18 mouse cellular contexts compared by ENCODE assay signal in genomic region chr3:70248655-70249054, GRCm38 (mm10).
DNase-seq lines count a peak whose midpoint lies in the region; ATAC-seq lines count a peak whose summit lies in the region.
"Had no signal": no experiment of that assay in that cellular context is flagged by ENCODE, and none has a peak within 500 bp of the region (broad histone marks: within the 10 kb centered on the region; RNA-seq: fewer than 3 reads in every experiment).

No protein-coding gene starts in this region.

- no peaks in the 10 kb centered on the region for H3K36me3 ChIP-seq in forebrain, embryonic 14.5 days (ENCODE audit: control insufficient read depth, insufficient read depth, low read length)
- H3K36me3 ChIP-seq in forebrain, embryonic 12.5 days (replicated peaks): no peaks in the 10 kb centered on the region
- no peaks in the 10 kb centered on the region for H3K36me3 ChIP-seq in neural tube, embryonic 11.5 days (ENCODE audit: control insufficient read depth, insufficient read depth, low read length)
- H3K36me3 ChIP-seq: embryonic facial prominence, embryonic 12.5 days had no signal

- no peaks in the 10 kb centered on the region for H3K4me1 ChIP-seq in forebrain, embryonic 14.5 days (ENCODE audit: control insufficient read depth, insufficient read depth, low read length)
- H3K4me1 ChIP-seq in forebrain, embryonic 12.5 days: no peaks in the 10 kb centered on the region
- no peaks in the 10 kb centered on the region for H3K4me1 ChIP-seq in neural tube, embryonic 11.5 days (ENCODE audit: control insufficient read depth, insufficient read depth, low read length)
- H3K4me1 ChIP-seq: embryonic facial prominence, embryonic 12.5 days had no signal

- no peaks in the 10 kb centered on the region for H3K9me3 ChIP-seq in forebrain, embryonic 14.5 days (replicated peaks; ENCODE audit: control insufficient read depth, low read length)
- H3K9me3 ChIP-seq in forebrain, embryonic 12.5 days: no peaks in the 10 kb centered on the region
- no peaks in the 10 kb centered on the region for H3K9me3 ChIP-seq in neural tube, embryonic 11.5 days (ENCODE audit: control insufficient read depth, low read length)
- H3K9me3 ChIP-seq: embryonic facial prominence, embryonic 12.5 days had no signal

- 21% methylated on average over 3 of the region's 3 CpGs for WGBS in forebrain, embryonic 14.5 days
- 19% methylated on average over 3 of the region's 3 CpGs for WGBS in forebrain, embryonic 12.5 days
- WGBS in neural tube, embryonic 11.5 days: 33% methylated on average over 3 of the region's 3 CpGs

- H3K9ac ChIP-seq in forebrain, embryonic 14.5 days (ENCODE audit: low read length): no peak overlapping the region
- no peak overlapping the region for H3K9ac ChIP-seq in forebrain, embryonic 12.5 days
- H3K9ac ChIP-seq in neural tube, embryonic 11.5 days (ENCODE audit: low read length): no peak overlapping the region
- H3K9ac ChIP-seq: embryonic facial prominence, embryonic 12.5 days; hindbrain, embryonic 14.5 days had no signal

- no peak for DNase-seq in forebrain, embryonic 14.5 days (ENCODE audit: low spot score)
- no peak for DNase-seq in neural tube, embryonic 11.5 days (ENCODE audit: low spot score)
- DNase-seq in neural tube, embryonic 10.5 days (ENCODE audit: extremely low spot score, low spot score): no peak
- DNase-seq in hindlimb bud, embryonic 11.5 days (ENCODE audit: extremely low spot score, low read depth, low spot score): peak; percentile 22
- DNase-seq in thymus, adult 18-20 months: no peak
- DNase-seq: adrenal gland, adult 2 months; adrenal gland, postnatal 25 days; cerebellum, adult 2 months; cerebellum, postnatal 10 days; embryo, embryonic 11 days; gastrocnemius, postnatal 36 days; heart, adult 11 months; heart, postnatal 10 days; heart, postnatal 4 days had no signal

- 0 out of 2 replicates have a peak, but pooled peaks have one; percentile 55 for ATAC-seq in forebrain, embryonic 14.5 days
- no peak for ATAC-seq in forebrain, embryonic 12.5 days (ENCODE audit: low FRiP score)
- ATAC-seq in neural tube, embryonic 11.5 days (ENCODE audit: insufficient read depth, low FRiP score, low TSS enrichment): peak; percentile 66; the same call in 1 of the 2 replicates
- ATAC-seq: intestine, embryonic 16.5 days had no signal

- H3K27me3 ChIP-seq in forebrain, embryonic 14.5 days (replicated peaks; ENCODE audit: control insufficient read depth, insufficient read depth, low read length): no peaks in the 10 kb centered on the region
- no peaks in the 10 kb centered on the region for H3K27me3 ChIP-seq in forebrain, embryonic 12.5 days
- no peaks in the 10 kb centered on the region for H3K27me3 ChIP-seq in neural tube, embryonic 11.5 days (ENCODE audit: control insufficient read depth, insufficient read depth, low read length)
- H3K27me3 ChIP-seq: embryonic facial prominence, embryonic 12.5 days had no signal

- no peak overlapping the region for H3K4me2 ChIP-seq in forebrain, embryonic 14.5 days (ENCODE audit: low read length)
- H3K4me2 ChIP-seq in forebrain, embryonic 12.5 days: no peak overlapping the region
- H3K4me2 ChIP-seq in neural tube, embryonic 11.5 days (ENCODE audit: low read depth): no peak overlapping the region
- H3K4me2 ChIP-seq: embryonic facial prominence, embryonic 12.5 days; hindbrain, embryonic 14.5 days had no signal

- no peak overlapping the region for H3K4me3 ChIP-seq in forebrain, embryonic 14.5 days (ENCODE audit: low read depth, low read length)
- H3K4me3 ChIP-seq in forebrain, embryonic 12.5 days (replicated peaks): no peak overlapping the region
- H3K4me3 ChIP-seq in neural tube, embryonic 11.5 days (ENCODE audit: low read depth, low read length): no peak overlapping the region
- H3K4me3 ChIP-seq: embryonic facial prominence, embryonic 12.5 days had no signal

- no peak overlapping the region for H3K27ac ChIP-seq in forebrain, embryonic 14.5 days (ENCODE audit: low read depth, low read length)
- no peak overlapping the region for H3K27ac ChIP-seq in forebrain, embryonic 12.5 days
- H3K27ac ChIP-seq in neural tube, embryonic 11.5 days (ENCODE audit: low read depth, low read length): no peak overlapping the region
- H3K27ac ChIP-seq: embryonic facial prominence, embryonic 12.5 days; hindbrain, embryonic 14.5 days had no signal
